In genomic region chr5:120634860-120635259, GRCm38 (mm10) we compare ENCODE assay signal across 25 mouse cellular contexts. TPM values are rescaled to one million over a fixed set of nuclear protein-coding genes. Genes with fewer than 3 reads are reported as not detected.
"Had no signal": no experiment of that assay in that cellular context is flagged by ENCODE, and none has a peak within 500 bp of the region (broad histone marks: within the 10 kb centered on the region; RNA-seq: fewer than 3 reads in every experiment).

No protein-coding gene starts in this region.

- H3K9me3 ChIP-seq: liver, embryonic 15.5 days; lung, embryonic 15.5 days; midbrain, embryonic 10.5 days; midbrain, embryonic 12.5 days; neural tube, embryonic 13.5 days; neural tube, embryonic 15.5 days had no signal

- H3K4me1 ChIP-seq: liver, embryonic 13.5 days; liver, embryonic 15.5 days; lung, embryonic 15.5 days; neural tube, embryonic 13.5 days had no signal

- H3K9ac ChIP-seq: liver, embryonic 13.5 days; liver, embryonic 15.5 days; liver, postnatal 0 days; lung, embryonic 15.5 days; midbrain, embryonic 12.5 days; neural tube, embryonic 13.5 days; neural tube, embryonic 15.5 days had no signal

- H3K27ac ChIP-seq: liver, embryonic 13.5 days; liver, embryonic 15.5 days; lung, embryonic 15.5 days; midbrain, embryonic 10.5 days; midbrain, embryonic 12.5 days; neural tube, embryonic 13.5 days; neural tube, embryonic 15.5 days had no signal

- H3K4me2 ChIP-seq: liver, embryonic 11.5 days; liver, embryonic 13.5 days; liver, embryonic 15.5 days; lung, embryonic 15.5 days; midbrain, embryonic 12.5 days; neural tube, embryonic 13.5 days; neural tube, embryonic 15.5 days had no signal

- ATAC-seq: liver, postnatal 0 days; lung, postnatal 0 days; midbrain, embryonic 16.5 days had no signal

- H3K36me3 ChIP-seq: liver, embryonic 13.5 days; liver, embryonic 15.5 days; lung, embryonic 15.5 days; midbrain, embryonic 10.5 days; midbrain, embryonic 12.5 days; neural tube, embryonic 13.5 days; neural tube, embryonic 15.5 days had no signal

- H3K4me3 ChIP-seq: liver, embryonic 13.5 days; liver, embryonic 15.5 days; lung, embryonic 15.5 days; midbrain, embryonic 10.5 days; midbrain, embryonic 12.5 days; myocyte; neural tube, embryonic 13.5 days; neural tube, embryonic 15.5 days had no signal

- DNase-seq: liver, embryonic 13.5 days; liver, postnatal 0 days; lung, adult 2 months; lung, postnatal 14 days; lung, postnatal 4 days; midbrain, embryonic 14.5 days; right cerebral cortex, postnatal 14 days; thymus, adult 18-20 months; thymus, postnatal 14 days; thymus, postnatal 36 days had no signal

RNA-seq across cellular contexts. Expression of gene Cfap73, which starts 0.8 kb away (rescaled TPM):
- total RNA-seq: megakaryocyte-erythroid progenitor cell, adult 5-6 weeks had no signal
- polyA plus RNA-seq: liver, embryonic 11.5 days; liver, embryonic 13.5 days; liver, embryonic 15.5 days; liver, postnatal 0 days; midbrain, embryonic 10.5 days; midbrain, embryonic 12.5 days; midbrain, embryonic 14.5 days; myocyte; neural tube, embryonic 11.5 days; neural tube, embryonic 13.5 days; spleen, adult 2 months; stomach, embryonic 14.5 days; stomach, embryonic 16.5 days had no signal

RNA-seq across cellular contexts. Expression of gene Rasal1, which starts 13.8 kb away (rescaled TPM):
- total RNA-seq: megakaryocyte-erythroid progenitor cell, adult 5-6 weeks had no signal
- polyA plus RNA-seq: lung, postnatal 0 days; midbrain, embryonic 12.5 days; neural tube, embryonic 11.5 days had no signal
